Mouse (Mus musculus) liver, adult 2 months (tissue): ENCODE measurements around the gene Gpr3.

Experiments
- CTCF ChIP-seq: fragments of 200-500 bp; IDR thresholded peaks from 2 replicates; pipeline ENCODE4 v1.5.1; 2011; ENCODE audit warnings: low read depth, low read length, control low read depth
- POLR2A ChIP-seq: fragments of 200-500 bp; IDR thresholded peaks from 2 replicates; pipeline ENCODE4 v1.6.1; 2011; ENCODE audit warnings: low read length, control low read depth; ENCODE audit not compliant: insufficient read depth; ENCODE audit errors: extremely low read depth

DNA sequence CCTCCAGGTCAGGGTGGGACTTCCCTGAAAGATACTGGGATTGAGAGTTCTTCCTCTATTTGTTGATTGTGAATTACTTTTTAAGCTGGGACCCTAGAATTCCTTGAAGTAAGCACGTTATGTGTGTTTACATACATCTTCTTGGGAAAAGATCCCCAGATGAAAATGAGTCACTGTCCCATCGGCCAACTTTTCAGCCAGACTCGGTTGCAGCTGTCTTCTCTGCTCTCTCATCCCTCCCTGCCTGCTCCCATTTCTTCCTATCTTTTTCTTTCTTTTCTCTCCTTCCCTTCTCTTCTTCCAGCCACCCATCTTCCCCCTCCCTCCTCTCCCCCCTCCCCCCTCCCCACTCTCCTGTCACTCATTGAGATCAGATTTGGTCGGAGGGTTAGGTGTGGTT is 17.3 kb downstream of the Gpr3 start:
- no peak for TF ChIP-seq POLR2A
- TF ChIP-seq CTCF: no peak
